In genomic region chr5:81326916-81327315, GRCm38 (mm10) we compare ENCODE assay signal across 25 mouse cellular contexts.
DNase-seq lines count a peak whose midpoint lies in the region; ATAC-seq and TF ChIP-seq lines count a peak whose summit lies in the region.
"Had no signal": no experiment of that assay in that cellular context is flagged by ENCODE, and none has a peak within 500 bp of the region (broad histone marks: within the 10 kb centered on the region; RNA-seq: fewer than 3 reads in every experiment).

No protein-coding gene starts in this region.

- H3K4me1 ChIP-seq in lung, embryonic 14.5 days (ENCODE audit: insufficient read depth): no peaks in the 10 kb centered on the region
- H3K4me1 ChIP-seq in lung, embryonic 16.5 days (replicated peaks; ENCODE audit: control insufficient read depth, insufficient read depth, low read length): peaks cover 6% of the 10 kb centered on the region; the same call in 1 of the 2 replicates
- H3K4me1 ChIP-seq in midbrain, embryonic 11.5 days (ENCODE audit: control insufficient read depth, insufficient read depth, low read length): peaks cover 4% of the 10 kb centered on the region; the same call in 1 of the 2 replicates
- H3K4me1 ChIP-seq in midbrain, embryonic 14.5 days (ENCODE audit: control insufficient read depth, insufficient read depth, low read length): 0 out of 2 replicates have a peak, but pooled peaks cover 7% of the 10 kb centered on the region
- H3K4me1 ChIP-seq: embryonic facial prominence, embryonic 12.5 days; forebrain, embryonic 13.5 days had no signal

- H3K27me3 ChIP-seq in lung, embryonic 14.5 days (ENCODE audit: insufficient read depth, low read length): no peaks in the 10 kb centered on the region
- no peaks in the 10 kb centered on the region for H3K27me3 ChIP-seq in lung, embryonic 16.5 days (ENCODE audit: control insufficient read depth, insufficient read depth, low read depth, low read length)
- H3K27me3 ChIP-seq in midbrain, embryonic 11.5 days (ENCODE audit: control insufficient read depth, insufficient read depth, low read length): no peaks in the 10 kb centered on the region
- H3K27me3 ChIP-seq in midbrain, embryonic 14.5 days (ENCODE audit: control insufficient read depth, insufficient read depth, low read length): no peaks in the 10 kb centered on the region
- H3K27me3 ChIP-seq: CH12.LX; embryonic facial prominence, embryonic 12.5 days had no signal

- peak; percentile 77 for ATAC-seq in lung, embryonic 14.5 days (ENCODE audit: insufficient read depth)
- ATAC-seq in lung, embryonic 16.5 days (ENCODE audit: low read depth): peak; percentile 57
- no peak for ATAC-seq in midbrain, embryonic 11.5 days (ENCODE audit: low FRiP score)
- no peak for ATAC-seq in midbrain, embryonic 14.5 days (ENCODE audit: low FRiP score, low TSS enrichment)
- ATAC-seq: activated CD4-positive, CD25-positive, alpha-beta regulatory T cell, adult 4 months; CD4-positive, CD25-positive, alpha-beta regulatory T cell, adult 4 months; forebrain, embryonic 13.5 days; forebrain, embryonic 15.5 days; Patski had no signal

- H3K4me2 ChIP-seq in lung, embryonic 14.5 days: no peak overlapping the region
- H3K4me2 ChIP-seq in lung, embryonic 16.5 days (ENCODE audit: low read depth, low read length): no peak overlapping the region
- no peak overlapping the region for H3K4me2 ChIP-seq in midbrain, embryonic 11.5 days
- H3K4me2 ChIP-seq in midbrain, embryonic 14.5 days (ENCODE audit: low read length): no peak overlapping the region
- H3K4me2 ChIP-seq: embryonic facial prominence, embryonic 12.5 days; forebrain, embryonic 13.5 days; forebrain, embryonic 15.5 days had no signal

- 43% methylated on average over 4 of the region's 4 CpGs for WGBS in lung, embryonic 14.5 days
- 49% methylated on average over 4 of the region's 4 CpGs for WGBS in lung, embryonic 16.5 days
- WGBS in midbrain, embryonic 11.5 days: 84% methylated on average over 4 of the region's 4 CpGs
- WGBS in midbrain, embryonic 14.5 days: 88% methylated on average over 4 of the region's 4 CpGs

- no peak overlapping the region for H3K27ac ChIP-seq in lung, embryonic 14.5 days (ENCODE audit: low read depth)
- H3K27ac ChIP-seq in lung, embryonic 16.5 days (ENCODE audit: low read length): no peak overlapping the region
- H3K27ac ChIP-seq in midbrain, embryonic 11.5 days (ENCODE audit: low read depth, low read length): no peak overlapping the region
- H3K27ac ChIP-seq in midbrain, embryonic 14.5 days (replicated peaks; ENCODE audit: low read depth, low read length): no peak overlapping the region
- no peak overlapping the region for H3K27ac ChIP-seq in gastrocnemius, adult 2 months
- H3K27ac ChIP-seq: embryonic facial prominence, embryonic 10.5 days; embryonic facial prominence, embryonic 12.5 days; forebrain, embryonic 13.5 days; forebrain, embryonic 15.5 days had no signal

- intact Hi-C loops in gastrocnemius, adult 2 months (cut with DNase I): no loop called here

- H3K9me3 ChIP-seq in lung, embryonic 14.5 days (ENCODE audit: low read depth, low read length): no peaks in the 10 kb centered on the region
- no peaks in the 10 kb centered on the region for H3K9me3 ChIP-seq in lung, embryonic 16.5 days (ENCODE audit: control insufficient read depth, low read length)
- H3K9me3 ChIP-seq in midbrain, embryonic 11.5 days (ENCODE audit: control insufficient read depth, low read length): no peaks in the 10 kb centered on the region
- no peaks in the 10 kb centered on the region for H3K9me3 ChIP-seq in midbrain, embryonic 14.5 days (ENCODE audit: control insufficient read depth, low read length)
- H3K9me3 ChIP-seq: embryonic facial prominence, embryonic 10.5 days; embryonic facial prominence, embryonic 12.5 days; forebrain, embryonic 13.5 days; forebrain, embryonic 15.5 days had no signal

- peak; percentile 51 for DNase-seq in lung, embryonic 14.5 days
- no peak for DNase-seq in lung, postnatal 4 days
- no peak for DNase-seq in lung, postnatal 10 days
- DNase-seq in midbrain, embryonic 11.5 days (ENCODE audit: low spot score, missing footprints): peak; percentile 44
- no peak for DNase-seq in midbrain, embryonic 14.5 days
- no peak for DNase-seq in gastrocnemius, adult 2 months
- DNase-seq: adrenal gland, adult 8-10 months; adrenal gland, postnatal 14 days; adrenal gland, postnatal 36 days; B cell, adult 2 months; cerebellum, adult 11-12 months; cerebellum, adult 2 months; cerebellum, adult 9-10 months; cerebellum, postnatal 10 days; cerebellum, postnatal 25 days had no signal

- no peaks in the 10 kb centered on the region for H3K36me3 ChIP-seq in lung, embryonic 14.5 days (ENCODE audit: insufficient read depth)
- no peaks in the 10 kb centered on the region for H3K36me3 ChIP-seq in lung, embryonic 16.5 days (ENCODE audit: control insufficient read depth, insufficient read depth, low read length)
- no peaks in the 10 kb centered on the region for H3K36me3 ChIP-seq in midbrain, embryonic 11.5 days (ENCODE audit: control insufficient read depth, insufficient read depth, low read length)
- H3K36me3 ChIP-seq in midbrain, embryonic 14.5 days (ENCODE audit: control insufficient read depth, insufficient read depth, low read length): no peaks in the 10 kb centered on the region
- H3K36me3 ChIP-seq: embryonic facial prominence, embryonic 10.5 days; embryonic facial prominence, embryonic 12.5 days; forebrain, embryonic 15.5 days; G1E had no signal

- H3K4me3 ChIP-seq in lung, embryonic 14.5 days (ENCODE audit: low read depth, low read length): no peak overlapping the region
- no peak overlapping the region for H3K4me3 ChIP-seq in lung, embryonic 16.5 days (ENCODE audit: low read length)
- H3K4me3 ChIP-seq in midbrain, embryonic 11.5 days (ENCODE audit: low read depth, low read length): no peak overlapping the region
- H3K4me3 ChIP-seq in midbrain, embryonic 14.5 days (replicated peaks; ENCODE audit: low read depth, low read length): no peak overlapping the region
- no peak overlapping the region for H3K4me3 ChIP-seq in gastrocnemius, adult 2 months
- H3K4me3 ChIP-seq: embryonic facial prominence, embryonic 10.5 days; embryonic facial prominence, embryonic 12.5 days; forebrain, embryonic 13.5 days; forebrain, embryonic 15.5 days had no signal

- H3K9ac ChIP-seq in lung, embryonic 14.5 days: no peak overlapping the region
- H3K9ac ChIP-seq in lung, embryonic 16.5 days (ENCODE audit: low read length): no peak overlapping the region
- H3K9ac ChIP-seq in midbrain, embryonic 11.5 days (ENCODE audit: low read length): no peak overlapping the region
- H3K9ac ChIP-seq in midbrain, embryonic 14.5 days (replicated peaks; ENCODE audit: low read length): no peak overlapping the region
- H3K9ac ChIP-seq: embryonic facial prominence, embryonic 12.5 days; forebrain, embryonic 13.5 days; forebrain, embryonic 15.5 days had no signal

- no peak for TF ChIP-seq CTCF in lung, embryonic 14.5 days (IDR thresholded peaks at IDR 0.05; ENCODE audit: low read depth)
- no peak for TF ChIP-seq CTCF in gastrocnemius, adult 2 months (IDR thresholded peaks at IDR 0.05)

Comparison
In these comparisons a context has a peak if more than half of its experiments do, and no peak if none do; other contexts are left out.
1. DNase-seq: peak in lung, embryonic 14.5 days (single experiment) and midbrain, embryonic 11.5 days (single experiment); none in lung, postnatal 4 days (0 of 2), lung, postnatal 10 days (single experiment), midbrain, embryonic 14.5 days (single experiment) and gastrocnemius, adult 2 months (single experiment).
2. ATAC-seq: peak in lung, embryonic 14.5 days (single experiment) and lung, embryonic 16.5 days (single experiment); none in midbrain, embryonic 11.5 days (single experiment) and midbrain, embryonic 14.5 days (single experiment).